Mouse (Mus musculus) spleen, adult 2 months (tissue): ENCODE measurements around the gene Txndc5.

Experiments used
- CTCF ChIP-seq: fragments of 200-500 bp; IDR thresholded peaks from 2 replicates; pipeline ENCODE4 v1.5.1; 2011; ENCODE audit warnings: mild to moderate bottlenecking, inconsistent platforms; ENCODE audit not compliant: insufficient read depth, insufficient read length, insufficient replicate concordance; ENCODE audit errors: extremely low read depth
- POLR2A ChIP-seq: fragments of 200-500 bp; IDR thresholded peaks from 2 replicates; pipeline ENCODE4 v1.6.1; 2011; ENCODE audit warnings: low read depth, low read length, inconsistent platforms

DNA sequence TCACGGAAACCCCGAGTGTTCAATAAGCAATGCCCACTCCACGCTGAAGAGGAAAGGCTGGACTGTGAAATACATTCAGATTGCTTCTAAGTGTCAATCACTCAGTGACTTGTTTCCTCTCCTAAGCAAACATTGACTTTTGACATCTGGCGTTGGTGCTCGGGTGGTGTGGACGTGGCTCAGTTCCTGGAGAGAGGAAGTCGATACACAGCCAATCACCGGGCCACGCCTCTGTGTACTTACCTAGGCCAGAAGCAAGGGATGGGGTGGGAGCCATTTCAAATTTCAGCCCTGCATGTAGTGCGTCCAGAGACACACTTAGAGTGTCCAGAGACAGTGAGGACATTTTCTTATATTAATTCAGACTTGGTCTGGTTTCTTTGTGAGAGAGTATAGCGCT is 26.0 kb upstream of the Txndc5 start:
- TF ChIP-seq POLR2A (no peak), CTCF (no peak)
